Mouse (Mus musculus): ENCODE results near the gene Cyp11a1.

Cyp11a1 gene

GRCm38 (mm10) chr9:57972776-57973439 is 33.3 kb upstream of the Cyp11a1 start:
- DNase-seq: no peak

- DNase-seq: no peak
Measured at GRCm38 (mm10) chr9:57973440-57974066, 32.7 kb upstream of the Cyp11a1 start.

- no peak for DNase-seq
Measured at GRCm38 (mm10) chr9:57974221-57974620, 32.0 kb upstream of the Cyp11a1 start.

DNA sequence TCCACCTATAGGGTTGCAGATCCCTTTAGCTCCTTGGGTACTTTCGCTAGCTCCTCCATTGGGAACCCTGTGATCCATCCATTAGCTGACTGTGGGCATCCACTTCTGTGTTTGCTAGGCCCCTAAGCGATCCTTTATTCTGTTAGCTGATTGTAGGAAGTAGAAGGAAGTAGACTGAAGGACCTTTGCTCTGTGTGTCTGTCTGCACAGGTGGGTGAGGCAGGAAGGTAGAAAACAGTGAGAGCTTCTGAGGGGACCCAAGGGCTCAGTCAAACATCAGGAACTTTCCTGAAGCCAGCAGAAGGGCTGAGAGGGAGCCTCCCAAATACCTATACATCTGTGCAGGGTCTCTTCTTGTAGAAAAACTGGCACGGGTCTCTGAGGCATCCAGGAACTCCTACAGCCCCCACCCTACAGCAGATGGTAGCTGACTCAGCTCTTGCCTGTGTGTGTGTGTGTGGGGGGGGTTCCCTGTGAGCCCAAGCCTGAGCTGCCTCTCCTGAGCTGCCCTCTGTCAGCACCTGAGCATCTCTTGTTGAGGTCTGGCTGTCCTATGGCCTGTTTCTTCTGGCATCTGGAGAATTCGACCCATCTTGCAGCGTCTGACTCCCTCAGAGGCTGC is 30.9 kb upstream of the Cyp11a1 start:
- peak; percentile 49 for DNase-seq

- no peak for DNase-seq
Measured at GRCm38 (mm10) chr9:57978025-57978424, 28.2 kb upstream of the Cyp11a1 start.

- DNase-seq: no peak
Measured at GRCm38 (mm10) chr9:57978858-57979257, 27.4 kb upstream of the Cyp11a1 start.

DNA sequence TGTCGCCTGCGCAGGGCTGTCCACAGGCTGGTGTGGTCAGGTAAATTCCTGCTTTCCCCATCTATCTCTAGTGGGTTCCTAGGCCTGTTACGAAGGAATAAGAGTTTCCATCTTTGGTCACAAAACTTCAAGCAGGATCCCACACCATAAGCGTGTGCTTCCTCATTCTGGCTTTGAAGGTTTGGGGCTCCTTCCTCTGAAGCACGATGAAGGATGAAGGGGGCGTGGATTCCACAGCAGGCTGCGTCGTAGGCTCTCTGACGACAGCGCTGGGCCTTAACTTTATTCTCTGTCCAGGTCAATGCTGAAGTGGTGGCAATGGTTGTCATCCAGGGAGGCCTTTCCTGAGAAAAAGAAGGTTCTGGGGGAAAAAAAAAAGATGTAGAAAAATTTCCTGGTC is 25.6 kb upstream of the Cyp11a1 start:
- DNase-seq: no peak

- peak; percentile 86 for DNase-seq
Measured at GRCm38 (mm10) chr9:57985304-57985703, 20.9 kb upstream of the Cyp11a1 start.

DNA sequence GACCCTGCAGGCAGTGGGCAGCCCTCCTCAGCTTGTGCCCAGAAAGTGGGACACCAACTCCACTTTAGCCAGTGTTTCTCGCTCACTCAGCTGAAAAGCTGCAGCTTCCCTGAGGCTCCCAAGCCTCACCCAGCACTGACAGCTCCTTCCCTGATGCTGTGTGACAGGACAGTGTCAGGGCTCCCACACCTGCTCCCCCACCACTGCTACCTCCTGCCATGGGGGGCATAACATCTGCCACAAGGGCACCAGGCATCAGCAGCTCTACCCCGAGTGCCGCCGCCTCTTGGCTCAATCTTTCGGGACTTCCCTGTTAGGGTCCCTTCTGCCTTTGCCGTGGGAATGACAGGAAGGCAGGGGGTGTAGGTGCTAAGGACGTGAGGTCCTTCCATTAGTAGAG is 19.9 kb upstream of the Cyp11a1 start:
- DNase-seq: no peak

- no peak for DNase-seq
Measured at GRCm38 (mm10) chr9:57988098-57988497, 18.1 kb upstream of the Cyp11a1 start.

DNA sequence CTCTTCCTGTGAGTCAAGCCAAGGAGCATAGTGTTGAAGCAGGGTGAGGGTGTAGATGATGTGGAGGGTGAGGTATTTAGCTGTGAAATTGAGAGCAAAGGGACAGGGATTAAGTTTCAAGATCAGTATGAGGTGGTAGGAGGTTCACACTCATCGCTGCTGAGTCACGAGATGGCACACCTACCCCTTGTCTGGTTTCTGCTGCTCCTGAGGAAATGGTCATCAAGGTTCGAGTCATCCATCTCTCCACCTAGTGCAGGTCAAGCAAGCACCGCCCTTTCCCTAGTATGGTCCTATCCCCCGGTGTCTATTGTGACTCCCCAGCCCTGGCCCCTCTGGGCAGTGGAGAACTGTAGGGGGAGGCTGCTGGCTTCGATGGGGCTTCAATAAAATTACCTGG is 16.9 kb upstream of the Cyp11a1 start:
- DNase-seq: no peak

DNA sequence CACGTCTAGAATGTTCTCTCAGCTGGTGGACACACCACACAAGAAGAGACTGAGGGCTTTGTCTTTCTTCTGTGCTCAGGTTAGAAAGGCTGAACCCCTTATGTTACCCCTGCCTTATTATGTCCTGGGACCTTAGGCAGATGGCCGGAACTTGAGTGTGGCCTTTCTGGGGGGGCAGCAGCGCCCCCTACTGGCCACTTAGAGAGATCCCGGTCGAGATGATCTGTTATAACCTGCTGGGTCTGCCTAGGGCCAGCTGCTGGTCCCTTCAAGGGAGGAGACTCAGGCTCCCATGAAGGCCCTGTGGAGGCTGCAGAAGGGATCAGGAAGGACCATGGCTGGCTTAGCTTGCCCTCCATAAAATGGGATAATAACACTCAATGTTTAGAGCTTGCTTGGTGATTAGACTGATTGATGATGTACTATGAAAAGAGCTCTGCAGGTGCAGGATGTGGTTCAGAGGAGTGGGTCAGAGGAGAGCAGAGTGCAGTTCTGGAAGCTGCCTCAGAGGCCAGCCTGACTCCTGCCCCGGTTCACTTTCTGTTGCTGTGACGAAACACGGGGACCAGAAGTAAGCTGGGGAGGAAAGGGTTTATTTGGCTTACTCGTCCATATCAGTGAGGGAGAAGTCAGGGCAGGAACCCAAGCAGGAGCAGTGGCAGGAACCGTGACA is 15.6 kb upstream of the Cyp11a1 start:
- no peak for DNase-seq

GRCm38 (mm10) chr9:57992060-57992459 is 14.2 kb upstream of the Cyp11a1 start:
- DNase-seq: no peak

GRCm38 (mm10) chr9:57992781-57993591 is 13.2 kb upstream of the Cyp11a1 start:
- no peak for DNase-seq

DNA sequence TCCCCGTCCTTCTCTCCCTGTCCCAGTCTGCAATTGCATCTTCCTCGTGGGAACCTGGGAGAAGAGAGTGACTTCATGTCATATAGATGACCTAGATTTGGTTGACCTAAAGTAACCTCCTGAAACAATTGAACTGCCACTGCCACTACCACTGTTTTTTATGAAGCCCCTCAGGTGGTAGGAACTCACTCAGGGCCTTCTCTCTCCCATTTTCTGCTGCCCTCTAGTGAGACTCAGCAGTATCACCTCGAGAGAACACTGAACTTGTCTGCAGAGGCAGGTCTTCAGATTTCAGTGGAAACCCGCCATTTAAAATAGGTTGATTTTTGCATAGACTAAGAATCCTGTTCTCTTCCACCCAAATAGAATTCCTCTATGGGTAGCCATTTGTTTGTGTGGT is 10.9 kb upstream of the Cyp11a1 start:
- no peak for DNase-seq

DNA sequence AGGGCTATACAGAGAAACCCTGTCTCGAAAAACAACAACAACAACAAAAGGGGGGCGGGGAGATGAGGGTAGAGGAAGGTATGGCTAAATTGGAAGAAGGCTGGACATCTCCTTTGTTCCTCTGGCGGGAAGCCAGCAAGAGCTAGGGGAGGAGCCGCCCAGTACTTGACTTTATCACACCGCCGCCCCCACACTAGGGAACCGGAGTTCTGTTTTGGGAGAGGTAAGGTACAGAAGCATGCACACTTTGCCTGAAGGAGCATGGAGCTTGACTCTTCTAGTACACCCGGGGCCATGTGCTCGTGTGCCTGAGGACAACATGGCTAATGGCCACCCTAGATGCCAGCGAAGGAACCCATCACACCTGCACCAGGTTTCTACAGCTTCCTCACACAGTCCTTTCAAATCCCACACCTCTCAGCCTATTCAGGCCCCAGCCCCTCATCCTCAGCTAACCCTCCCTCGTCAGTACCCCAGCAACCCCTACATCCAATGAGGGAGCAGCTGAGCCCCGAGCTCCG is 8.6 kb upstream of the Cyp11a1 start:
- peak; percentile 63 for DNase-seq

DNA sequence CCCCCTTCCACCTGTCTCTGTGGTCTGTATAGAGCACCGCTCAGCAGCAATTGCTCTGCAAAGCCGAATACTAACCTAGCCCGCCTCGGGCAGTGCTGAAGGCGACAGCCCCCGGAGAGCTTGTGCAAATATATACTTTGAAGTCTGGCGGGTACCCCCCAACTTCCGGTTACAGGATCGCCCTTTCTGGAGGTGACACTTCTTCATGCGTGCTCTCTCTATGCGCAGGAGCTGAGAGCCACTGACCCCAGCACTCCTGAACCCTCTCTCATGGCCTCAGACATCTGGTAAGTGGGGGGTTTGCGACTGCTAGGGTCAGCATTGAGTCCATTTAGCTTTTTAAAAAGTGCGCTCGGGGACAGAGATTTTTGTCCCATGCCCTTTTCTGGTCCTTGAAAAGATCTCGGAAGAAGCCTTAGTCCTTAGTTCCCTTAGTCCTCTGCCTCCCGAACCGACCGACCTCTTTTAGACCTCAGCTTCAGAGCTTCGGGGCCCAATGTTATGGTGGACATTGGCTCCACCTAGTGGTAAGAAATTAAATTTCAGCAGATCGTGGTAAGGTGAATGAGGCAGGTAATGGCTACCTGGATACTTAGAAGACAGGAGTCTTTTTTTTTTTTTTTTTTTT is 8.1 kb upstream of the Cyp11a1 start:
- DNase-seq: no peak

- no peak for DNase-seq
Measured at GRCm38 (mm10) chr9:57998685-57999084, 7.5 kb upstream of the Cyp11a1 start.

DNA sequence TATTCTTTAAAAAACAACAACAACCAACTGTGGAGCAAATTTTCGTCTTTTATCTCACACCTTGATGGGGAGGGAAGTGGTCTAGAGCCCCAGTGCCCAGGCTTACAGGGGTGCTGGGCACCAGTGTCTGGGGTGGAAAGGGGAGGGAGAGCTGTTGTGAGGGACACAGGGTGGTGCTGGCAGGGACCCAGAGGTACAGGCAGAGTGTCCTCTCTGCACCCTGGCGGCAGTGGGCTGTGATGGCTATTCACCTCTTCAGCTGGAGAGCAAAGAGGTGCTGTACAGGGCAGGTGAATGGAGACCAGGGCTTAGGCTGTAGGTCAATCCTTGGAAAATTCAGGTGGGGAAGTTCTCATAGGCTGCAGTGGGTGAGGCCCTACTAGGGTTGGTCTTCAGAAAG is 6.5 kb upstream of the Cyp11a1 start:
- no peak for DNase-seq

GRCm38 (mm10) chr9:58003272-58003671 is 2.9 kb upstream of the Cyp11a1 start:
- no peak for DNase-seq

GRCm38 (mm10) chr9:58008336-58009014 is 2.3 kb downstream of the Cyp11a1 start:
- DNase-seq: no peak

DNA sequence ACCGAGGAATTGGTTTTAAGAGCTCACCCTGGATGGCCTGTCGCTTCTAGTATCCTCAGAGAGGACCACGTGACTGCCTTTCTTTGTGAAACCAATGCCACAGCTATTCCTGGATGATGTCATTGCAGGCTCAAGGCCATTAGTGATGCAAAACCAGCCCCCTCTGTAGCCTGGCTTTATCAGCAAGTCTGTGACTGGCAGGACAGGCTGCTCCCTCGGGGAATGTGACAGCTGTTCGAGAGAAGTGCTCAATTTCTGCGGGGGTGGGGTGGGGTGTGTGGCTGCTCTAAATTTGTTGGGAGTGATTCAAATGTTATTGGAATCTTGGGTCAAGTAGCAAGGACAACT is 2.8 kb downstream of the Cyp11a1 start:
- DNase-seq: peak; percentile 81
